Mouse (Mus musculus) neutrophil, adult 5-6 weeks (primary cell): ENCODE results near the gene Pou3f1. TPM values are rescaled to one million over a fixed set of nuclear protein-coding genes. Genes with fewer than 3 reads are reported as not detected.

Source experiments
- ATAC-seq: fragments of 151-379, 151-347 bp; 2 replicates; pipeline ENCODE4 v1.8.0; 2017; ENCODE audit warnings: mild to moderate bottlenecking, moderate TSS enrichment; ENCODE audit not compliant: insufficient number of reproducible peaks, poor library complexity, low FRiP score, severe bottlenecking; ENCODE audit errors: extremely low read depth
- total RNA-seq: library from RNA; stranded (forward); fragments of 200-1000 nt; gene quantifications from 2 replicates; pipeline ENCODE4 v1.2.3, GENCODE M21; 2017

Pou3f1 gene
- total RNA-seq: not detected in 2 replicates

- ATAC-seq: no peak
Observed at GRCm38 (mm10) chr4:124656518-124656853, at the start of gene Pou3f1. Gene Pou3f1, plus strand, starts transcription at chr4:124656807.

GRCm38 (mm10) chr4:124607166-124607565 lies 49.4 kb upstream of the Pou3f1 start:
- ATAC-seq: no peak

GRCm38 (mm10) chr4:124610066-124610465 lies 46.5 kb upstream of the Pou3f1 start:
- no peak for ATAC-seq

GRCm38 (mm10) chr4:124610703-124611102 lies 45.9 kb upstream of the Pou3f1 start, which contains the start of gene 3100002H09Rik:
Gene 3100002H09Rik, minus strand, starts transcription at chr4:124610803.
- no peak for ATAC-seq

DNA sequence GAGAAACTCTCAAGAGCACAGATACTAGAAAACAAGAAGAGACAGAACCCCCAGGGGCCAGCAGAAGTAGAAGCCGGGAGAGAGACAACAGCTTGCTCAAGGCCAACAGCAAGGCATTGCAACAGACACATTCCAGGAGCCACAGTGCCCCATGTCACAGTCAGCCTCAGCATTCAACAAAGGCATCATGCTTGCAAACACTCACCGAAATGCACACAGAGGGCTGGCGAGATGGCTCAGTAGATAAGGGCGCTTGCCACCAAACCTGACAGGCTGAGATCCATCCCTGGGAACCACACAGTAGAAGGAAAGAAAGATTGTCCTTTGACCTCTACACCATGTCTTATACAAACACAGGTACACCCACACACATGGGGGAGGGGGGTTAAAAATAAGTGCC lies 44.8 kb upstream of the Pou3f1 start:
- ATAC-seq: no peak

GRCm38 (mm10) chr4:124614189-124614588 lies 42.4 kb upstream of the Pou3f1 start:
- ATAC-seq: no peak

DNA sequence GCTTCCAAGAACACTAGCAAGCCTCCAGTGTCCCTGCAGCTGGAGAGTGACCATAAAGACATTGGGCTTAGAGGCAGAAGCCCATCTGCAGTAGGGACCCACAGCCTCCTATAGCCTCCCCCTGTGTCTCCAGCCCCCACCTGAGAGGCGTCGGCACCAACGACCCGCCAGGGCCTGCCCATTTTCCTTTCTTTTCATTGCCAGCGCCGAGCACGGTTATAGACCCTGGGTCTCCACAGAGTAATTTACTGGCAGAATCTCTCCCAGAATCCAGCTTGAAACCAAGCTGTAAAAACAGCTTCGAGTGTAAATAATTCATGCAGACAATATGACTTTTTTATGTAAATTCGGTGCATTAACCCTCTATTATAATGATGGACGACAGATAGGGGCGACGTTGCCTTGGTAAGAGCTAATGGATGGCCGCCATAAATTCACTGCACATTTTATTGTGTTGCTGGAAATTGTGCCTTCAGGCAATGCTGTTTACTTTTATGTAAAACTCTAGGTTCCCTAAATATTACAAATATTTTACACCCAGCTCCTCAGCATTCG lies 41.1 kb upstream of the Pou3f1 start:
- no peak for ATAC-seq

DNA sequence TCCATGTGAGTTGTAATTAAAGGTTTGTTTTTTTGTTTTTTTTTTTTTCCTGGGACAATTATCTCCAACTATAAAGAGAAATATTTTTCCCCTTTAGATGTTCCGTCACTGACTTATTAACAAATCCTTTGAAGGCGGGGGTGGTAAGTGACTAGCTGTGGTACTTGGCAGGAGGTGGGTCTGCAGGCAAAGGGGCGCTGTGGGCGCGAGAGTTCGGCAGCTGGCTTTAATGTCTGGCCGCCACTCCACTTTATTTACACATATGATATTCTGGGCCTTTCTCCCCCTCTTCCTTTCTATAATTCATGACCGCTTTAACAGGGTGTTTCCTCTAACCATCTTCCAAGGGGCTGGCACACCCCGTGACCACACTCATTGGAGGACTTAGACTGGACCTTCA lies 40.6 kb upstream of the Pou3f1 start:
- ATAC-seq: no peak

GRCm38 (mm10) chr4:124616636-124617035 lies 40.0 kb upstream of the Pou3f1 start:
- ATAC-seq: no peak

DNA sequence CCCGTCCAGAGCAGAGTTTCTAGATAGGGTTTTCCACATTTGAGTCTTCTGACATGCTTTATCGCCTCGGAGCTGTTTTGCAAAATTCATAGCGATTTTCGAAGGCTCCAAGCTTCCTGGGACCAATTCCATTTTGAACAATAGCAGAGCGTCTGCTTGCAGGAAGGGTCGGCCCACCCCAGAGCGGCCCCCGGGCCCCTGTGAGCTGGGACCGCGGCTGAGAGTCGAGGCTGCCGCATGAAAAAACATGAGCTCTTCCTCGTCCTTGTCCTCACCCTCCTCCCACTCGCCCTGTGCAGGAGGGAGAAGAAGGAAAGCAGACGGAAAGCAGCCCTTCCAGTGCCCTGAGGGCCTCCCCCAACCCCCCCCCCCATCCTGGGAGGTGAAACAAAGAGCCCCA lies 38.0 kb upstream of the Pou3f1 start:
- no peak for ATAC-seq

DNA sequence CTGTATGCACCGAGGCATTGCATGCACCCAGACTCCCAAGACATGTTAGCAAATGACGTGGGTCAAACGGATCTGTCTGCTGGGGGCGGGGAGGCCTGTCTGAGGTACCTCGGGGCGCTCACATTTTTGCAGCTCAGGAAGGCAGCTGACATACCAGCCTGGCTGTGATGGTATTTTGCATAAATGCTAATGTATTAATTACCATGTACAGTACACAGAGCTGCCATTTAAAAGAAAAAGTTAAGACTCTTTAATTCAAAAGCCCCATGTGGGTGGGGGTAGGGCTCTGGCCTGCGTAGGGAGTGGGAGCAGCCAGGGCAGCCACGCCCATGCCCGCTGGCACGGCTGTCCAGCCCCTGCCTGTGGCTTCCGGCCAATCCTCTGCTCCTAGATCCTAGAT lies 35.2 kb upstream of the Pou3f1 start:
- ATAC-seq: no peak

DNA sequence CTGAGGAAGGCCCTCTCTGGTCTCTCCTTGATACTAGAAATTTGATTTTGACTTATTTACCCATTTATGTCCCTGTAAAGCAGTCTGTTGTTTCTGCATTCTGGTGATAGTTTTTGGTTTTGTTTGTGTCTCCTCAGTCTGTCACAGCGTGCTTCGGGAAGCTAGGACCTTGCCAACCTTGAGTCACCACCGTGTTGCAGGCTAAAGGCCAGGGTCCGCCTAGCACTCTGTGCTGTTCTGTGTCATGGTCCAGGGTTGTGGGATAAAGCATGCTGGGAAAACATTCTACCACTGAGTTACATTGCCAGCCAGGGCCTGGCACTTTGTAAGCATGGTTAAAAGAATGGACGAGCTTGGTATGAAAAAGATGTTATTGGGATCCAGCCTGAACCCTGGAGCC lies 34.0 kb upstream of the Pou3f1 start:
- ATAC-seq: no peak

GRCm38 (mm10) chr4:124624111-124624581 lies 32.5 kb upstream of the Pou3f1 start:
- ATAC-seq: no peak

- ATAC-seq: no peak
Observed at GRCm38 (mm10) chr4:124626836-124627235, 29.8 kb upstream of the Pou3f1 start.

DNA sequence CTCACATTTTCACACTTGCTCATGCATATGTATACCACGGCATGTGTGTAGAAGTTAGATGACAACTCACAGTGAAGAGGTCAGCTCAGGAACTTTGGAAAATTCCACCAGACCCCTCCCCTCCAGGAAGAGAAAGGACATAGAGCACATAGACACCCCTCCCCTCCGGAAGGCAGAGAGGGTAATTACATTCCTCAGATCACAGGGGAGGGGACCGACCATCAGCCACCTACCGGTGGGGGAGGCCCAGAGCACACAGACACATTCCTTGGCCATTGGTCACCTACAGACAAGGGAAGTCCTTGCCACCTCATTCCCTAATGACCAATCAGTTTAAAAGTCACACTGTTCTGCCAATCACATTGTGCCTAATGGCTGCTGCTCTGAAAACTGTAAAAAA lies 25.2 kb upstream of the Pou3f1 start:
- ATAC-seq: no peak

- no peak for ATAC-seq
Observed at GRCm38 (mm10) chr4:124632856-124633255, 23.8 kb upstream of the Pou3f1 start.

GRCm38 (mm10) chr4:124633281-124633680 lies 23.3 kb upstream of the Pou3f1 start:
- no peak for ATAC-seq

GRCm38 (mm10) chr4:124639715-124640114 lies 16.9 kb upstream of the Pou3f1 start:
- no peak for ATAC-seq

DNA sequence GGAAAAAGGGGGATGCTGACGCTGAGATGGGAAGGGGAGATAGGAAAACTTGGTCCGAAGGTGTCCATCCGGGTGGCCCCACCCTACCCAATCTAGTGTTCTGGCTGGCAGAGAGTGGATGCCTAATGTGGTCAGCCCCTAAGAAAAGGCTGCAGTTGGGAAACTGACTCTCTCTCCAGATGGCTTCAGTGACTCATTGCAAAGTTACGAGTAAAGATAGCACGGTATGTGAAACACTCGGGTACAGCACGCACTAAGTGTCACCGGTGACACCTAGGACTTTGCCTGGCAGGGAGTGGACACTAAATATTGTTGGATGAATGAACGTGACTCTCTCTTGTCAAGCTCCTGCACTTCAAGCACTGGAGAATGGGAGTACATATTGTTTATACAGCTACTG lies 12.7 kb upstream of the Pou3f1 start:
- no peak for ATAC-seq

DNA sequence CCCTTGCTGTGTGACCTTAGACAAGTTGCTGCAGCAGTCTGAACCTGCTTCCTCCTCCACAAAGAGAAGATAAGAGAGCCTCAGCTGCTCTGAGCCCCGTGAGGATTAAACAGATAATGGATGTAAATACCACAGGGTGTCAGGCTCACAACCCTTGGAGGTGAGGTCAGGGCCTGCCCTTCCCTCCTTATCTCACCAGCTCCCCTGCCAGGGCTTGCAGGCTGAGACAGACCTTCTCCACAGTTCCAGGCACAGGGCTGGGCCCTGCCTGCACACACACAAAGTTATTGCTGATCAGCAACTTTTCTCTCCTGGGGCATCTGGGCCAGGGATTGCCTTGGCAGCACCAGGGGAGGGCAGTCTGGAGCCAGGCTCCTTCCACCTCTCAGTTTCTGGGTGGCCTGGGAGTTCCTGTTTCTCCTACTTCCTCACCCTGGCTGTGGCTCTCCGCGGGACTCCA lies 11.6 kb upstream of the Pou3f1 start:
- no peak for ATAC-seq

GRCm38 (mm10) chr4:124646591-124646990 lies 10.0 kb upstream of the Pou3f1 start:
- no peak for ATAC-seq
